Comparison of ENCODE assay signal across 7 mouse cellular contexts in the genomic region with DNA sequence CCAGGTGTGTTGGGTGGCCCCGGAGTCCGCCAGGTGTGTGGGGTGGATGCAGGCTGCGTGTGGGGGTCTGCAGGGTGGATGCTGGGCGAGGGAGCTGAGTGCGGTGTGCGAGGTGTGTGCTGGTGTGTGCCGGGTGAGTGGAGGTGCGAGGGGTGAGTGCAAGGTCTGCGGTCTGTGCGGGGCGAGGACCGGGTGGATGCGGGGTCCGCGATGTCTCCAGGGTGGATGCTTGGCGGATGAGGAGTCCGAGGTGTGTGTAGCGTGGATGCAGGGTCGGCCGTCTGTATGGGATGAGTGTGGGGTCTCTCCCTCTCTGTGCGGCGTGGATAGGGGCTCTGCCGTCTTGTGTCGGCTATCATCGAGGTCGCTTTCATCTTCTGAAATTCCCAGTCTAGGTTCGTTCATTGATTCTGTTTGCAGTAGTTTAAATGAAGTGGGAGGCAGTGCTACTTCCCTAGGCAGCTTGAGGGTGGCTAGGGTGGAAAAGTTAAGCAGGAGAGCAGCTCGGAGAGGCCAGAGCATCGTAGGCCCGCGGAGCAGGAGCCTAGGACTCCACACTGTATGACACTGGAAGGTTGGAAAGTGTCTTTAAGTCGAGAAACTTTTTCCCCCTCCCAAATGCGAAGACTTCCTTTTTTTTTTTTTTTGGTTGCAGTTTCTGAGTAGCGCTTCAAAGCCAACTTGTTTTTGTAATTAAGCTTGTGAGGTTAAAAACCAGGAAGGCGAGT. TPM values are rescaled to one million over a fixed set of nuclear protein-coding genes. Genes with fewer than 3 reads are reported as not detected.
DNase-seq lines count a peak whose midpoint lies in the region; ATAC-seq and TF ChIP-seq lines count a peak whose summit lies in the region.

No protein-coding gene starts in this region.

- H3K9ac ChIP-seq in liver, adult 2 months (ENCODE audit: low read depth, low read length) = peak overlapping the region; percentile 98
- peak overlapping the region; percentile 96 for H3K9ac ChIP-seq in intestine, embryonic 16.5 days (ENCODE audit: low read depth, low read length)
- peak overlapping the region; percentile 98 for H3K9ac ChIP-seq in midbrain, embryonic 13.5 days (replicated peaks)

- H3K36me3 ChIP-seq in liver, adult 2 months (ENCODE audit: control insufficient read depth, insufficient read depth, low read length) = no peaks in the 10 kb centered on the region
- H3K36me3 ChIP-seq in intestine, embryonic 16.5 days (ENCODE audit: control insufficient read depth, insufficient read depth, low read length) = no peaks in the 10 kb centered on the region
- H3K36me3 ChIP-seq in midbrain, embryonic 13.5 days = no peaks in the 10 kb centered on the region

- 7% methylated on average over 35 of the region's 35 CpGs for WGBS in liver, adult 2 months
- WGBS in intestine, embryonic 16.5 days = 4% methylated on average over 34 of the region's 35 CpGs
- WGBS in midbrain, embryonic 13.5 days = 4% methylated on average over 35 of the region's 35 CpGs

- H3K27me3 ChIP-seq in liver, adult 2 months (ENCODE audit: control insufficient read depth, insufficient read depth, low read length) = no peaks in the 10 kb centered on the region
- H3K27me3 ChIP-seq in intestine, embryonic 16.5 days (replicated peaks; ENCODE audit: control insufficient read depth, insufficient read depth, low read length) = no peaks in the 10 kb centered on the region
- H3K27me3 ChIP-seq in midbrain, embryonic 13.5 days = no peaks in the 10 kb centered on the region

- H3K4me3 ChIP-seq in liver, adult 2 months (ENCODE audit: insufficient read depth, low read depth, low read length) = peak overlapping the region; percentile 91
- peak overlapping the region; percentile 81 for H3K4me3 ChIP-seq in embryonic fibroblast, embryonic 13.5 days (ENCODE audit: insufficient read depth, low read length)
- peak overlapping the region; percentile 93 for H3K4me3 ChIP-seq in intestine, embryonic 16.5 days (ENCODE audit: low read length)
- H3K4me3 ChIP-seq in midbrain, embryonic 13.5 days (replicated peaks) = peak overlapping the region; percentile 95

- peak overlapping the region; percentile 89 for H3K4me2 ChIP-seq in intestine, embryonic 16.5 days (ENCODE audit: low read depth, low read length)
- H3K4me2 ChIP-seq in midbrain, embryonic 13.5 days (replicated peaks) = peak overlapping the region; percentile 91

- H3K79me2 ChIP-seq in liver, adult 2 months (ENCODE audit: control insufficient read depth, insufficient read depth, low read length) = peaks cover 37% of the 10 kb centered on the region

- no peaks in the 10 kb centered on the region for H3K9me3 ChIP-seq in intestine, embryonic 16.5 days (ENCODE audit: control insufficient read depth, low read length)
- no peaks in the 10 kb centered on the region for H3K9me3 ChIP-seq in midbrain, embryonic 13.5 days

- TF ChIP-seq CTCF in liver, adult 2 months (IDR thresholded peaks at IDR 0.05; ENCODE audit: low read depth, low read length) = no peak
- TF ChIP-seq CTCF in embryonic fibroblast, embryonic 13.5 days (IDR thresholded peaks at IDR 0.05; ENCODE audit: borderline replicate concordance, insufficient read depth, low read length) = no peak

- H3K4me1 ChIP-seq in liver, adult 2 months (ENCODE audit: control insufficient read depth, insufficient read depth, low read length) = peaks cover 9% of the 10 kb centered on the region; the same call in 1 of the 2 replicates
- no peaks in the 10 kb centered on the region for H3K4me1 ChIP-seq in embryonic fibroblast, embryonic 13.5 days (ENCODE audit: control insufficient read depth, insufficient read depth, low read length)
- 0 out of 2 replicates have a peak, but pooled peaks cover 8% of the 10 kb centered on the region for H3K4me1 ChIP-seq in intestine, embryonic 16.5 days (ENCODE audit: control insufficient read depth, insufficient read depth, low read length)
- H3K4me1 ChIP-seq in midbrain, embryonic 13.5 days (replicated peaks) = peaks cover 16% of the 10 kb centered on the region

- peak; percentile 21 for ATAC-seq in intestine, embryonic 16.5 days
- peak; percentile 69 for ATAC-seq in midbrain, embryonic 13.5 days

- no peak for DNase-seq in liver, adult 2 months (ENCODE audit: extremely low read depth, low read depth, low spot score)
- no peak for DNase-seq in liver
- DNase-seq in adrenal gland, postnatal 14 days = peak; percentile 36
- no peak for DNase-seq in ovary, adult 18-20 months (ENCODE audit: low spot score)

- TF ChIP-seq POLR2A in liver, adult 2 months (IDR thresholded peaks at IDR 0.05; ENCODE audit: extremely low read depth, insufficient read depth, low read length) = no peak
- no peak for TF ChIP-seq POLR2A in embryonic fibroblast, embryonic 13.5 days (IDR thresholded peaks at IDR 0.05; ENCODE audit: low read depth, low read length)

- peak overlapping the region; percentile 89 for H3K27ac ChIP-seq in liver, adult 2 months (replicated peaks; ENCODE audit: insufficient read depth, low read depth, low read length)
- no peak overlapping the region for H3K27ac ChIP-seq in embryonic fibroblast, embryonic 13.5 days (ENCODE audit: insufficient read depth, low read length)
- H3K27ac ChIP-seq in intestine, embryonic 16.5 days (ENCODE audit: low read length) = peak overlapping the region; percentile 83
- peak overlapping the region; percentile 91 for H3K27ac ChIP-seq in midbrain, embryonic 13.5 days

RNA-seq across cellular contexts. Expression of a gene that starts 0.9 kb away (rescaled TPM):
- 11.5 and 14.8 TPM in 2 replicates for total RNA-seq in liver, adult 2 months (2014; rRNA removed)
- polyA plus RNA-seq in liver, adult 2 months (2012; rRNA removed) = 8.2 and 13.6 TPM in 2 replicates
- total RNA-seq in adrenal gland, postnatal 14 days (2021) = 31.3 and 42.8 TPM in 2 replicates
- polyA plus RNA-seq in embryonic fibroblast, embryonic 13.5 days (2011; ENCODE audit: insufficient read length, low read depth, missing spikeins) = 21.6 and 27.2 TPM in 2 replicates
- polyA plus RNA-seq in intestine, embryonic 16.5 days (2015; fragmentation: Nextera tagmentation; extraction: Ambion mirVana) = 8.7 and 9.5 TPM in 2 replicates
- polyA plus RNA-seq in midbrain, embryonic 13.5 days (2015; fragmentation: Nextera tagmentation; extraction: Ambion mirVana) = 14.3 and 14.4 TPM in 2 replicates
